Mouse (Mus musculus) kidney, adult 9 months (tissue): Measurements from ENCODE around the gene Cdkn1a.
"Not testable (repeated sequence)": the region's sequence is repeated elsewhere in the genome, so short reads cannot be mapped to it uniquely, and the experiment has no call there.

Source experiments
- DNase-seq: peaks from one replicate; pipeline ENCODE4 v3.0.0; 2022

Cdkn1a gene

GRCm38 (mm10) chr17:29060946-29061345 lies 29.8 kb upstream of the Cdkn1a start:
- DNase-seq = no peak

GRCm38 (mm10) chr17:29062119-29063035 lies 28.4 kb upstream of the Cdkn1a start:
- no peak for DNase-seq

- DNase-seq = no peak
Observed at GRCm38 (mm10) chr17:29063121-29063987, 27.4 kb upstream of the Cdkn1a start.

- no peak for DNase-seq
Observed at GRCm38 (mm10) chr17:29063988-29064285, 26.8 kb upstream of the Cdkn1a start.

- no peak for DNase-seq
Observed at GRCm38 (mm10) chr17:29065245-29065940, 25.4 kb upstream of the Cdkn1a start.

- DNase-seq = no peak
Observed at GRCm38 (mm10) chr17:29065971-29066370, 24.8 kb upstream of the Cdkn1a start.

- not testable (repeated sequence) for DNase-seq
Observed at GRCm38 (mm10) chr17:29067416-29067815, 23.4 kb upstream of the Cdkn1a start.

- no peak for DNase-seq
Observed at GRCm38 (mm10) chr17:29067847-29068246, 22.9 kb upstream of the Cdkn1a start.

- DNase-seq = no peak
Observed at GRCm38 (mm10) chr17:29069063-29069462, 21.7 kb upstream of the Cdkn1a start.

- no peak for DNase-seq
Observed at GRCm38 (mm10) chr17:29071820-29072219, 19.0 kb upstream of the Cdkn1a start.

GRCm38 (mm10) chr17:29072701-29073307 lies 18.0 kb upstream of the Cdkn1a start:
- no peak for DNase-seq

GRCm38 (mm10) chr17:29073313-29073712 lies 17.5 kb upstream of the Cdkn1a start:
- DNase-seq = no peak

- no peak for DNase-seq
Observed at GRCm38 (mm10) chr17:29074085-29074484, 16.7 kb upstream of the Cdkn1a start.

- DNase-seq = no peak
Observed at GRCm38 (mm10) chr17:29076235-29076634, 14.5 kb upstream of the Cdkn1a start.

- DNase-seq = no peak
Observed at GRCm38 (mm10) chr17:29077786-29078509, 12.8 kb upstream of the Cdkn1a start.

GRCm38 (mm10) chr17:29078519-29079383 lies 12.0 kb upstream of the Cdkn1a start:
- DNase-seq = peak; percentile 40

GRCm38 (mm10) chr17:29080758-29081617 lies 9.8 kb upstream of the Cdkn1a start:
- DNase-seq = no peak

GRCm38 (mm10) chr17:29081618-29082381 lies 9.0 kb upstream of the Cdkn1a start:
- no peak for DNase-seq

- DNase-seq = no peak
Observed at GRCm38 (mm10) chr17:29083586-29083985, 7.2 kb upstream of the Cdkn1a start.
